Mouse (Mus musculus): ENCODE measurements at regions not wholly inside any gene's neighbourhood (a gene's known extent, or its start where the extent isn't known, plus 50 kb on each side); places are given as distances from the start of the nearest gene placed in this dataset.

GRCm38 (mm10) chr3:104295856-104296255 is 75.7 kb upstream of the Magi3 start:
- no peak for DNase-seq (ENCODE audit: low spot score in 2 of 2)

GRCm38 (mm10) chr3:104295015-104295719 is 75.0 kb upstream of the Magi3 start:
- no peak for DNase-seq (ENCODE audit: low spot score in 2 of 2)

- no peak for DNase-seq (ENCODE audit: low spot score in 2 of 2)
These were observed 73.7 kb upstream of the Magi3 start for GRCm38 (mm10) chr3:104293869-104294268.

GRCm38 (mm10) chr3:104288970-104289680 is 69.0 kb upstream of the Magi3 start:
- DNase-seq (ENCODE audit: low spot score in 2 of 2): no peak

GRCm38 (mm10) chr3:104287900-104288299 is 67.7 kb upstream of the Magi3 start:
- no peak for DNase-seq (ENCODE audit: low spot score in 2 of 2)

- DNase-seq (ENCODE audit: low spot score in 2 of 2): no peak
These were observed 64.8 kb upstream of the Magi3 start for GRCm38 (mm10) chr3:104284961-104285360.

- DNase-seq (ENCODE audit: low spot score in 2 of 2): no peak
These were observed 63.7 kb upstream of the Magi3 start for GRCm38 (mm10) chr3:104283855-104284254.

- no peak for DNase-seq (ENCODE audit: low spot score in 2 of 2)
These were observed 59.3 kb upstream of the Magi3 start for GRCm38 (mm10) chr3:104279505-104279904.

- no peak for DNase-seq (ENCODE audit: low spot score in 2 of 2)
These were observed 54.6 kb upstream of the Magi3 start for GRCm38 (mm10) chr3:104274718-104275302.

- no peak for DNase-seq (ENCODE audit: low spot score in 2 of 2)
These were observed 53.9 kb upstream of the Magi3 start for GRCm38 (mm10) chr3:104274084-104274483.
